Mouse (Mus musculus): ENCODE data around the gene Dip2c. TPM values are rescaled to one million over a fixed set of nuclear protein-coding genes. Genes with fewer than 3 reads are reported as not detected.

Dip2c gene
- total and polyA plus RNA-seq, 3 experiments, result not detected

DNA sequence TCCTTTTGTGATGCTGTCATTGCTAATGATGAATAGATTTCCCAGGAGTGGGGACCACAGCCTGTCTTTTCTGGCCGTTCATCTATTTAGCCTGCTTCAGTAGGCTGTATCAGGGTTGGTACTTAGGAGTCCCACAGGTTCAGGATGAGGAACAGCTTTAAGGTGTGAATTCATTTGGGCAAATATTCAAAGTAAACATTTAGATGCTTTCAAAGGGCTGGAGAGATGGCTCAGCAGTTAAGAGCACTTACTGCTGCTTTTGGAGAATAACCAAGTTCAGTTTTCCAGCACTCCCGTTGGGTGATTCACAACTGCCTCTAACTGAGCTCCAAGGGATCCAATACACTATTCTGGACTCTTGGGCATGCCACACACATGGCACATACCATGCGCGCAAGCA, 38.4 kb downstream of the Dip2c start:
- Histone ChIP-seq H3K27me3 (ENCODE audit: control insufficient read depth in 1 of 2, insufficient read depth in 2 of 2, low read length in 2 of 2) (peaks cover 0 to 3% of the 10 kb centered on the region in 2 experiments; a peak in 2 of 4 replicates), H3K9me3 (replicated peaks; ENCODE audit: insufficient read depth, low read length) (no peaks in the 10 kb centered on the region), H3K36me3 (ENCODE audit: control insufficient read depth in 1 of 2, insufficient read depth in 2 of 2, low read length in 2 of 2) (no peaks in the 10 kb centered on the region), H3K27ac (ENCODE audit: control insufficient read depth, low read depth, low read length) (no peak overlapping the region), H3K4me1 (ENCODE audit: control insufficient read depth in 1 of 2, insufficient read depth in 2 of 2, low read length in 2 of 2) (no peaks in the 10 kb centered on the region), H3K9ac (ENCODE audit: control insufficient read depth, low read depth, low read length, poor library complexity, severe bottlenecking) (no peak overlapping the region), H3K79me2 (ENCODE audit: control insufficient read depth, insufficient read depth, low read length, poor library complexity) (no peaks in the 10 kb centered on the region), H3K4me3 (ENCODE audit: control insufficient read depth in 1 of 2, insufficient read depth in 1 of 2, low read depth in 2 of 2, low read length in 2 of 2) (no peak overlapping the region)
- no peak for DNase-seq (ENCODE audit: low read depth, low spot score)
- TF ChIP-seq RCOR1 (IDR thresholded peaks at IDR 0.05; ENCODE audit: low read depth, low read length), result no peak

- DNase-seq (ENCODE audit: low read depth, low spot score), result no peak
- TF ChIP-seq NRF1 (IDR thresholded peaks at IDR 0.05; ENCODE audit: insufficient read depth, low read depth, low read length, poor library complexity, severe bottlenecking) (no peak), USF2 (IDR thresholded peaks at IDR 0.05; ENCODE audit: borderline replicate concordance in 1 of 2, insufficient read depth in 1 of 2, low read depth in 1 of 2, low read length in 2 of 2) (no peak), ZKSCAN1 (IDR thresholded peaks at IDR 0.05; ENCODE audit: low read depth, low read length) (no peak), TBP (IDR thresholded peaks at IDR 0.05; ENCODE audit: low read depth, low read length) (no peak), POLR2AphosphoS2 (IDR thresholded peaks at IDR 0.05; ENCODE audit: low read length) (no peak), E2F4 (IDR thresholded peaks at IDR 0.05; ENCODE audit: borderline replicate concordance, low read depth, low read length) (no peak), MYB (IDR thresholded peaks at IDR 0.05; ENCODE audit: low read depth, low read length) (no peak), ZC3H11A (IDR thresholded peaks at IDR 0.05; ENCODE audit: low read depth, low read length) (no peak)
- Histone ChIP-seq H3K9ac (ENCODE audit: control insufficient read depth, low read depth, low read length, poor library complexity, severe bottlenecking) (no peak overlapping the region), H3K36me3 (ENCODE audit: control insufficient read depth in 1 of 2, insufficient read depth in 2 of 2, low read length in 2 of 2) (no peaks in the 10 kb centered on the region), H3K27ac (ENCODE audit: control insufficient read depth, low read depth, low read length) (no peak overlapping the region), H3K79me2 (ENCODE audit: control insufficient read depth, insufficient read depth, low read length, poor library complexity) (no peaks in the 10 kb centered on the region), H3K4me3 (ENCODE audit: control insufficient read depth in 1 of 2, insufficient read depth in 1 of 2, low read depth in 2 of 2, low read length in 2 of 2) (no peak overlapping the region), H3K4me1 (ENCODE audit: control insufficient read depth in 1 of 2, insufficient read depth in 2 of 2, low read length in 2 of 2) (no peaks in the 10 kb centered on the region), H3K9me3 (replicated peaks; ENCODE audit: insufficient read depth, low read length) (no peaks in the 10 kb centered on the region), H3K27me3 (ENCODE audit: control insufficient read depth in 1 of 2, insufficient read depth in 2 of 2, low read length in 2 of 2) (no peaks in the 10 kb centered on the region; a peak in 1 of 4 replicates)
These were observed 43.4 kb downstream of the Dip2c start for GRCm38 (mm10) chr13:9319745-9320144.

DNA sequence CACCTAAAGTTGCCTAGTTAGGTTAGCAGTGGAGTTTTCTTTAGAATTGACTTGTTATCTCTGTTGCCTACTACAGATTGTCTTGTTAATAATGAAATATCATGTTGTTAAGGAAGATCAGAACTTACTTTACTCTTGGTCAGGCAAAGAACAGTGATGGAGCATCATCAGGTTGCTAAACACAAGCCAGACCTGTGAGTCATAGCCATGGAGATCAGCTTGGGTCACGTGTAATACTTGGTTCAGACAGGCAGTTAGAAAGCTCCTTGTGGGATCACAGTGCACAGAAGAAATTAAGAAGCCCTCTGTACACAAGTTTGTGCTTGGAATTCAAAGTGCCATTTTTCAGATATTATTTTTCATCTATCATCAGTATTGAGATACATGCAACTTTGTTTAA, 48.9 kb downstream of the Dip2c start:
- H3K9me3 ChIP-seq (replicated peaks; ENCODE audit: insufficient read depth, low read length), result no peaks in the 10 kb centered on the region
- no peak for DNase-seq (ENCODE audit: low read depth, low spot score)
- no peak overlapping the region for H3K27ac ChIP-seq (ENCODE audit: control insufficient read depth, low read depth, low read length)
- H3K4me3 ChIP-seq (ENCODE audit: control insufficient read depth in 1 of 2, insufficient read depth in 1 of 2, low read depth in 2 of 2, low read length in 2 of 2), result no peak overlapping the region
- no peaks in the 10 kb centered on the region for H3K4me1 ChIP-seq (ENCODE audit: control insufficient read depth in 1 of 2, insufficient read depth in 2 of 2, low read length in 2 of 2)
- no peak for TF ChIP-seq MAFK (IDR thresholded peaks at IDR 0.05; ENCODE audit: borderline replicate concordance, low read depth, low read length)
- no peak for TF ChIP-seq ELF1 (IDR thresholded peaks at IDR 0.05; ENCODE audit: low read depth, low read length)
- TF ChIP-seq TBP (IDR thresholded peaks at IDR 0.05; ENCODE audit: low read depth, low read length), result no peak
- no peak for TF ChIP-seq GATA1 (IDR thresholded peaks at IDR 0.05; ENCODE audit: low read depth, low read length)
- no peak for TF ChIP-seq GABPA (IDR thresholded peaks at IDR 0.05; ENCODE audit: low read depth, low read length)
- TF ChIP-seq ZMIZ1 (IDR thresholded peaks at IDR 0.05; ENCODE audit: low read depth, low read length), result no peak
- no peak for TF ChIP-seq ETS1 (IDR thresholded peaks at IDR 0.05; ENCODE audit: low read depth, low read length)
- H3K9ac ChIP-seq (ENCODE audit: control insufficient read depth, low read depth, low read length, poor library complexity, severe bottlenecking), result no peak overlapping the region
- no peaks in the 10 kb centered on the region for H3K79me2 ChIP-seq (ENCODE audit: control insufficient read depth, insufficient read depth, low read length, poor library complexity)
- no peaks in the 10 kb centered on the region; a peak in 1 of 4 replicates for H3K27me3 ChIP-seq (ENCODE audit: control insufficient read depth in 1 of 2, insufficient read depth in 2 of 2, low read length in 2 of 2)
- no peaks in the 10 kb centered on the region for H3K36me3 ChIP-seq (ENCODE audit: control insufficient read depth in 1 of 2, insufficient read depth in 2 of 2, low read length in 2 of 2)
